Mouse (Mus musculus) spleen, adult 2 months (tissue): Measurements from ENCODE around the gene Olfr62.

Source experiments
- CTCF ChIP-seq: fragments of 200-500 bp; IDR thresholded peaks from 2 replicates; pipeline ENCODE4 v1.5.1; 2011; ENCODE audit warnings: mild to moderate bottlenecking, inconsistent platforms; ENCODE audit not compliant: insufficient read depth, insufficient read length, insufficient replicate concordance; ENCODE audit errors: extremely low read depth
- POLR2A ChIP-seq: fragments of 200-500 bp; IDR thresholded peaks from 2 replicates; pipeline ENCODE4 v1.6.1; 2011; ENCODE audit warnings: low read depth, low read length, inconsistent platforms

- TF ChIP-seq POLR2A (no peak), CTCF (no peak)
Measured at GRCm38 (mm10) chr4:118621781-118622180, 37.0 kb upstream of the Olfr62 start.
